Mouse (Mus musculus): ENCODE results near the gene Dnajc16. TPM values are rescaled to one million over a fixed set of nuclear protein-coding genes. Genes with fewer than 3 reads are reported as not detected.

Dnajc16 gene
- polyA plus RNA-seq, 1 experiment from 2014 or later = 4.2 TPM

GRCm38 (mm10) chr4:141765008-141765407, 25.7 kb downstream of the Dnajc16 start:
- H3K27me3 ChIP-seq (ENCODE audit: insufficient read depth, low read length) = no peaks in the 10 kb centered on the region
- no peak overlapping the region for H3K4me2 ChIP-seq
- H3K9me3 ChIP-seq (ENCODE audit: low read depth, low read length) = no peaks in the 10 kb centered on the region
- no peak overlapping the region for H3K4me3 ChIP-seq (ENCODE audit: low read depth, low read length)
- no peak overlapping the region for H3K9ac ChIP-seq
- no peak for DNase-seq
- TF ChIP-seq CTCF (IDR thresholded peaks at IDR 0.05; ENCODE audit: low read depth) = no peak
- H3K27ac ChIP-seq (ENCODE audit: low read depth) = no peak overlapping the region
- H3K36me3 ChIP-seq (ENCODE audit: insufficient read depth) = peaks cover 78% of the 10 kb centered on the region
- H3K4me1 ChIP-seq (ENCODE audit: insufficient read depth) = peaks cover 13% of the 10 kb centered on the region
- 94% methylated on average over 3 of the region's 3 CpGs for WGBS
- no peak for ATAC-seq (ENCODE audit: insufficient read depth)

- WGBS = 83% methylated on average over 12 of the region's 12 CpGs
- H3K36me3 ChIP-seq (ENCODE audit: insufficient read depth) = peaks cover 66% of the 10 kb centered on the region
- H3K4me3 ChIP-seq (ENCODE audit: low read depth, low read length) = no peak overlapping the region
- H3K4me1 ChIP-seq (ENCODE audit: insufficient read depth) = peaks cover 13% of the 10 kb centered on the region
- no peaks in the 10 kb centered on the region for H3K9me3 ChIP-seq (ENCODE audit: low read depth, low read length)
- H3K27ac ChIP-seq (ENCODE audit: low read depth) = no peak overlapping the region
- DNase-seq = no peak
- H3K9ac ChIP-seq = no peak overlapping the region
- no peak for ATAC-seq (ENCODE audit: insufficient read depth)
- TF ChIP-seq CTCF (IDR thresholded peaks at IDR 0.05; ENCODE audit: low read depth) = no peak
- H3K27me3 ChIP-seq (ENCODE audit: insufficient read depth, low read length) = no peaks in the 10 kb centered on the region
- H3K4me2 ChIP-seq = no peak overlapping the region
Measured at GRCm38 (mm10) chr4:141763476-141763875, 27.3 kb downstream of the Dnajc16 start.

GRCm38 (mm10) chr4:141762102-141762598, 28.6 kb downstream of the Dnajc16 start:
- no peaks in the 10 kb centered on the region for H3K9me3 ChIP-seq (ENCODE audit: low read depth, low read length)
- no peak overlapping the region for H3K4me2 ChIP-seq
- ATAC-seq (ENCODE audit: insufficient read depth) (no peak), DNase-seq (no peak)
- no peaks in the 10 kb centered on the region for H3K27me3 ChIP-seq (ENCODE audit: insufficient read depth, low read length)
- 93% methylated on average over 13 of the region's 13 CpGs for WGBS
- peaks cover 5% of the 10 kb centered on the region; the same call in 1 of the 2 replicates for H3K4me1 ChIP-seq (ENCODE audit: insufficient read depth)
- no peak overlapping the region for H3K27ac ChIP-seq (ENCODE audit: low read depth)
- H3K36me3 ChIP-seq (ENCODE audit: insufficient read depth) = peaks cover 56% of the 10 kb centered on the region
- H3K4me3 ChIP-seq (ENCODE audit: low read depth, low read length) = no peak overlapping the region
- H3K9ac ChIP-seq = no peak overlapping the region
- no peak for TF ChIP-seq CTCF (IDR thresholded peaks at IDR 0.05; ENCODE audit: low read depth)

GRCm38 (mm10) chr4:141760942-141761341, 29.8 kb downstream of the Dnajc16 start:
- 68% methylated on average over 4 of the region's 4 CpGs for WGBS
- Histone ChIP-seq H3K4me1 (ENCODE audit: insufficient read depth) (no peaks in the 10 kb centered on the region), H3K9ac (no peak overlapping the region), H3K36me3 (ENCODE audit: insufficient read depth) (peaks cover 50% of the 10 kb centered on the region), H3K4me2 (no peak overlapping the region), H3K4me3 (ENCODE audit: low read depth, low read length) (no peak overlapping the region), H3K27ac (ENCODE audit: low read depth) (no peak overlapping the region), H3K9me3 (ENCODE audit: low read depth, low read length) (no peaks in the 10 kb centered on the region), H3K27me3 (ENCODE audit: insufficient read depth, low read length) (no peaks in the 10 kb centered on the region)
- no peak for TF ChIP-seq CTCF (IDR thresholded peaks at IDR 0.05; ENCODE audit: low read depth)
- ATAC-seq (ENCODE audit: insufficient read depth) (no peak), DNase-seq (no peak)

- Histone ChIP-seq H3K4me1 (ENCODE audit: insufficient read depth) (no peaks in the 10 kb centered on the region), H3K9ac (no peak overlapping the region), H3K27ac (ENCODE audit: low read depth) (no peak overlapping the region), H3K9me3 (ENCODE audit: low read depth, low read length) (no peaks in the 10 kb centered on the region), H3K27me3 (ENCODE audit: insufficient read depth, low read length) (no peaks in the 10 kb centered on the region), H3K4me3 (ENCODE audit: low read depth, low read length) (no peak overlapping the region), H3K36me3 (ENCODE audit: insufficient read depth) (peaks cover 33% of the 10 kb centered on the region), H3K4me2 (no peak overlapping the region)
- no peak for DNase-seq
- ATAC-seq (ENCODE audit: insufficient read depth) = no peak
- WGBS = 62% methylated on average over 6 of the region's 6 CpGs
- no peak for TF ChIP-seq CTCF (IDR thresholded peaks at IDR 0.05; ENCODE audit: low read depth)
Measured at GRCm38 (mm10) chr4:141758874-141759542, 31.7 kb downstream of the Dnajc16 start.

- Histone ChIP-seq H3K9ac (no peak overlapping the region), H3K36me3 (ENCODE audit: insufficient read depth) (peaks cover 14% of the 10 kb centered on the region), H3K4me3 (ENCODE audit: low read depth, low read length) (no peak overlapping the region), H3K27ac (ENCODE audit: low read depth) (no peak overlapping the region), H3K27me3 (ENCODE audit: insufficient read depth, low read length) (no peaks in the 10 kb centered on the region), H3K4me1 (ENCODE audit: insufficient read depth) (no peaks in the 10 kb centered on the region), H3K4me2 (no peak overlapping the region), H3K9me3 (ENCODE audit: low read depth, low read length) (no peaks in the 10 kb centered on the region)
- no peak for ATAC-seq (ENCODE audit: insufficient read depth)
- no peak for TF ChIP-seq CTCF (IDR thresholded peaks at IDR 0.05; ENCODE audit: low read depth)
- no peak for DNase-seq
- 72% methylated on average over 3 of the region's 3 CpGs for WGBS
Measured at GRCm38 (mm10) chr4:141757124-141757523, 33.6 kb downstream of the Dnajc16 start.

- ATAC-seq (ENCODE audit: insufficient read depth) (no peak), DNase-seq (no peak)
- WGBS = 84% methylated on average over 19 of the region's 19 CpGs
- no peaks in the 10 kb centered on the region for H3K9me3 ChIP-seq (ENCODE audit: low read depth, low read length)
- no peaks in the 10 kb centered on the region for H3K27me3 ChIP-seq (ENCODE audit: insufficient read depth, low read length)
- no peaks in the 10 kb centered on the region for H3K36me3 ChIP-seq (ENCODE audit: insufficient read depth)
- no peak overlapping the region for H3K4me2 ChIP-seq
- H3K4me3 ChIP-seq (ENCODE audit: low read depth, low read length) = no peak overlapping the region
- no peak overlapping the region for H3K9ac ChIP-seq
- TF ChIP-seq CTCF (IDR thresholded peaks at IDR 0.05; ENCODE audit: low read depth) = no peak
- no peak overlapping the region for H3K27ac ChIP-seq (ENCODE audit: low read depth)
- no peaks in the 10 kb centered on the region for H3K4me1 ChIP-seq (ENCODE audit: insufficient read depth)
Measured at GRCm38 (mm10) chr4:141755375-141755930, 35.3 kb downstream of the Dnajc16 start.
